Mouse (Mus musculus): Measurements from ENCODE around the gene Dars2. TPM values are rescaled to one million over a fixed set of nuclear protein-coding genes. Genes with fewer than 3 reads are reported as not detected.

Dars2 gene
- polyA plus RNA-seq, 1 experiment from 2014 or later, result 16.2 TPM

DNA sequence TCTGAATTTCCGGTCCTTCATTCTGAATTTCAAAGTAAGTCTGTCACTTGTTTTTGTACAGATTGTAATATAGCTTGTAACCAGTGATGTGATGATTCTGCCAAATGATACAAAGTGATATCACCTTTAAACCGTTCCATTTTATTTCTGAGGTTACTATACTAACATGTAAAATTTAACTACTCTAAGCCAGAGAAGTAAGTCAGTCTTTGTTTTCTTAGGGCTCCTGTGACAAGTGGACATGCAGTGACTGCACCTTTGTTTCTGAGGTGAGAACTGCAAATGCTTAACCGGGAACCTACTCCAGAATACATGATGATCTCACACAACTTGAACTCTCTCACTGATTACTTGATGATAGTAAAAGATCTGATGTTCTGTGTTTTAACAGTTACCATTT lies 32.5 kb downstream of the Dars2 start:
- H3K4me2 ChIP-seq (replicated peaks; ENCODE audit: low read depth), result 0 out of 2 replicates have a peak overlapping the region, but pooled peaks have one; percentile 1
- no peaks in the 10 kb centered on the region for H3K9me3 ChIP-seq (ENCODE audit: control insufficient read depth, low read length)
- H3K9ac ChIP-seq (ENCODE audit: low read length), result no peak overlapping the region
- no peak for ATAC-seq (ENCODE audit: low FRiP score, low TSS enrichment)
- 33% methylated on average over 3 of the region's 3 CpGs for WGBS
- peaks cover 10% of the 10 kb centered on the region; the same call in 1 of the 2 replicates for H3K36me3 ChIP-seq (ENCODE audit: control insufficient read depth, insufficient read depth, low read length)
- no peaks in the 10 kb centered on the region; the same call in 1 of the 2 replicates for H3K4me1 ChIP-seq (replicated peaks; ENCODE audit: control insufficient read depth, insufficient read depth)
- no peaks in the 10 kb centered on the region for H3K27me3 ChIP-seq (ENCODE audit: control insufficient read depth, insufficient read depth, low read length)
- no peak for DNase-seq (ENCODE audit: low spot score)
- H3K4me3 ChIP-seq (ENCODE audit: low read depth, low read length), result no peak overlapping the region
- H3K27ac ChIP-seq (replicated peaks), result no peak overlapping the region
- TF ChIP-seq EP300 (optimal IDR thresholded peaks at IDR 0.05), result no peak

DNA sequence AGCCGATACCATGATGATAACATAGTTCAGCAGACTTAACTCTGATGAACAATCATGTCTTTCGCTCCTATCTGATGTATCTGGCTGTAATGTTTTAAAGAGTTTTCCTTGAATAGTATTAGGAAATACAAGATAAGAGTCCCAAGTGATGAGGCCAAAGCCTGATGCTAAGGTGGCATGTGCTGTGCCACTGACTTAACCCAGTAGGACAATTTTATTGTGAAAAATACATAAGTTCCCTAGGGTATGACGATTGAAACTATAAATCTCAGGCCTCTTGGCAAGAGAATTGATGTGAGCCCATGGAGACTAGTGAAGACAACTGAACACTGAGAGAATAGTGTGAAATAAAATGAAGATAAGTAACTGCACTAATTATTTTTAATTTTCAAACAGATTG lies 32.9 kb downstream of the Dars2 start:
- Histone ChIP-seq H3K4me1 (replicated peaks; ENCODE audit: control insufficient read depth, insufficient read depth) (no peaks in the 10 kb centered on the region; the same call in 1 of the 2 replicates), H3K9me3 (ENCODE audit: control insufficient read depth, low read length) (no peaks in the 10 kb centered on the region), H3K36me3 (ENCODE audit: control insufficient read depth, insufficient read depth, low read length) (peaks cover 10% of the 10 kb centered on the region; the same call in 1 of the 2 replicates), H3K27ac (replicated peaks) (no peak overlapping the region), H3K9ac (ENCODE audit: low read length) (no peak overlapping the region), H3K4me2 (replicated peaks; ENCODE audit: low read depth) (0 out of 2 replicates have a peak overlapping the region, but pooled peaks have one; percentile 1), H3K27me3 (ENCODE audit: control insufficient read depth, insufficient read depth, low read length) (no peaks in the 10 kb centered on the region), H3K4me3 (ENCODE audit: low read depth, low read length) (no peak overlapping the region)
- no peak for ATAC-seq (ENCODE audit: low FRiP score, low TSS enrichment)
- WGBS, result 12% methylated on average over 3 of the region's 3 CpGs
- DNase-seq (ENCODE audit: low spot score), result no peak
- TF ChIP-seq EP300 (optimal IDR thresholded peaks at IDR 0.05) (no peak), CTCF (IDR thresholded peaks at IDR 0.05; ENCODE audit: low read depth) (no peak)

DNA sequence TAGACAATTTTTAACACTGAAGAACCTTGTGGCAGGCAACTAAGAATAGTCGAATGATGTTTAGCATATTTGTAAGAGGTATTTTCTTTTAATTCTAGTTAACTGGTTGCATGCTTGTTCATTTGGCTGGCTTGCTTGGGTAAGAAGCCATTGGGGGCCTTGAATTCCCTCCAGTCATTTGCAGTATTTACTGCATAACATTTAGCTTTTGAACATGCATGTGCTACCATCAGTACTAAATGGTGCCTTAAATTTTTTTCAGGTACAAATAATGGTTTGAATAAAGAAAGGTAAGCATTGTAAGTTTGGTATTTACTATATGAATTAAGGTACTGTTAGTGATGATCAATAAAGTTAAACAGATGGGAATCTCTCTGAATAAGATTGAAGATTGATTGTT lies 33.4 kb downstream of the Dars2 start:
- Histone ChIP-seq H3K27me3 (ENCODE audit: control insufficient read depth, insufficient read depth, low read length) (no peaks in the 10 kb centered on the region), H3K4me3 (ENCODE audit: low read depth, low read length) (peak overlapping the region; percentile 84), H3K4me1 (replicated peaks; ENCODE audit: control insufficient read depth, insufficient read depth) (no peaks in the 10 kb centered on the region; the same call in 1 of the 2 replicates), H3K9me3 (ENCODE audit: control insufficient read depth, low read length) (no peaks in the 10 kb centered on the region), H3K9ac (ENCODE audit: low read length) (no peak overlapping the region), H3K27ac (replicated peaks) (no peak overlapping the region), H3K4me2 (replicated peaks; ENCODE audit: low read depth) (peak overlapping the region; percentile 70), H3K36me3 (ENCODE audit: control insufficient read depth, insufficient read depth, low read length) (peaks cover 10% of the 10 kb centered on the region; the same call in 1 of the 2 replicates)
- whole genome bisulfite sequencing, result 0% methylated on average over 1 of the region's 1 CpGs
- DNase-seq (ENCODE audit: low spot score) (no peak), ATAC-seq (ENCODE audit: low FRiP score, low TSS enrichment) (no peak)
- no peak for TF ChIP-seq CTCF (IDR thresholded peaks at IDR 0.05; ENCODE audit: low read depth)
- no peak for TF ChIP-seq EP300 (optimal IDR thresholded peaks at IDR 0.05)

DNA sequence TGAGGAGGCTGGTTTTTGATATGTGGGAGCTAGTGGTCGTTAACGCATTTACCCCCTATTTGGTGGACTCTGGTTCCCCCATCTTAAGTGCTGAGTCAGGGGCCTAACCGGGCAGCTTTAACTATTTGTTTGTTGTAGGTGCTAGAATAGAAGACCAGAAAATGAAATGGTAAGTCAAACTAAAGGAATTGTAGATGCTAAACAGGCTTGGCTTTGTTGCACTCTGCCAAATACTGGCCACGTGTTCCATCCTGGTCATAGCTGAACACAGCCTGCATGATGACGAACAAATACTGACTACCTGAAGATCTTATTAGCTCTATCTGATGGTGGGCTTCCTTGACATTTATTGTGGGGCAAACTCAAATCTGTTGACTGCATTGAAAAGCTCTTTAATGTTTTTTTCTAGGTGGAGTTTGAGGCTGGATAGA lies 34.0 kb downstream of the Dars2 start:
- H3K36me3 ChIP-seq (ENCODE audit: control insufficient read depth, insufficient read depth, low read length), result peaks cover 15% of the 10 kb centered on the region
- TF ChIP-seq CTCF (IDR thresholded peaks at IDR 0.05; ENCODE audit: low read depth) (no peak), EP300 (optimal IDR thresholded peaks at IDR 0.05) (no peak)
- no peaks in the 10 kb centered on the region for H3K9me3 ChIP-seq (ENCODE audit: control insufficient read depth, low read length)
- H3K27ac ChIP-seq (replicated peaks), result peak overlapping the region; percentile 96
- H3K4me1 ChIP-seq (replicated peaks; ENCODE audit: control insufficient read depth, insufficient read depth), result no peaks in the 10 kb centered on the region; the same call in 1 of the 2 replicates
- no peak for ATAC-seq (ENCODE audit: low FRiP score, low TSS enrichment)
- H3K4me3 ChIP-seq (ENCODE audit: low read depth, low read length), result peak overlapping the region; percentile 84
- H3K4me2 ChIP-seq (replicated peaks; ENCODE audit: low read depth), result peak overlapping the region; percentile 70
- H3K27me3 ChIP-seq (ENCODE audit: control insufficient read depth, insufficient read depth, low read length), result no peaks in the 10 kb centered on the region
- DNase-seq (ENCODE audit: low spot score), result peak; percentile 24
- 1% methylated on average over 5 of the region's 5 CpGs for WGBS
- H3K9ac ChIP-seq (ENCODE audit: low read length), result peak overlapping the region; percentile 88

DNA sequence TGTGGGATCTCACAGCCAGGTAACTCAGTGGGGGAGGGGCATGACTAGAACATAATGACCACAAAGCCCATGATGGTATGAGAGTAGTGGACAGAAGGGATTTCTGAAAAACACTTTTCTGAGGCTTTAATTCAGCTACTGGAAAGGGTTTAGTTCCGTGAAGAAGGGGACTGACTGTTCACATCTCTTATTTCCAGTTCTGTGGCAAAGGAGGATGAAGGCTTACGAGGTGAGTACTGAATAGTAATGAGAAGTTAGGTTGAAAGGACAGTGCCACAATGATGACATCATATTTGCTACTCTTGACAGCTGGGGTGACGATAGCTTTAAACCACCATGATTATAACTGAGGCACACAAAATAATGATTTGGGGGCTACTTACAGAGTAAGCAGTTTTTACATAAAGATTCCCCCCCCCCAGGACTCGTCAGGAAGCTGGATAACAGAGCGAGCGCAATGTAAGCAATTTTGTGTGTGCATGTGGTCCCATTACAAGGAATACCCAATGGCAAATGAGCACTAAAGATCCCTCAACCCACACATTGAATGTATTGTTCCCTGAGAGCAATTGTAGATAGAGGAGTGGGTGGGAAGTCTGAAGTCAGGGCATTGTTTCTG lies 34.6 kb downstream of the Dars2 start:
- Histone ChIP-seq H3K9ac (ENCODE audit: low read length) (peak overlapping the region; percentile 88), H3K9me3 (ENCODE audit: control insufficient read depth, low read length) (no peaks in the 10 kb centered on the region), H3K4me3 (ENCODE audit: low read depth, low read length) (peak overlapping the region; percentile 84), H3K4me1 (replicated peaks; ENCODE audit: control insufficient read depth, insufficient read depth) (no peaks in the 10 kb centered on the region; the same call in 1 of the 2 replicates), H3K36me3 (ENCODE audit: control insufficient read depth, insufficient read depth, low read length) (peaks cover 16% of the 10 kb centered on the region), H3K27me3 (ENCODE audit: control insufficient read depth, insufficient read depth, low read length) (no peaks in the 10 kb centered on the region), H3K4me2 (replicated peaks; ENCODE audit: low read depth) (peak overlapping the region; percentile 70), H3K27ac (replicated peaks) (peak overlapping the region; percentile 96)
- TF ChIP-seq CTCF (IDR thresholded peaks at IDR 0.05; ENCODE audit: low read depth), result no peak
- TF ChIP-seq EP300 (optimal IDR thresholded peaks at IDR 0.05), result no peak
- WGBS, result 2% methylated on average over 6 of the region's 6 CpGs
- ATAC-seq (ENCODE audit: low FRiP score, low TSS enrichment) (no peak), DNase-seq (ENCODE audit: low spot score) (no peak)

DNA sequence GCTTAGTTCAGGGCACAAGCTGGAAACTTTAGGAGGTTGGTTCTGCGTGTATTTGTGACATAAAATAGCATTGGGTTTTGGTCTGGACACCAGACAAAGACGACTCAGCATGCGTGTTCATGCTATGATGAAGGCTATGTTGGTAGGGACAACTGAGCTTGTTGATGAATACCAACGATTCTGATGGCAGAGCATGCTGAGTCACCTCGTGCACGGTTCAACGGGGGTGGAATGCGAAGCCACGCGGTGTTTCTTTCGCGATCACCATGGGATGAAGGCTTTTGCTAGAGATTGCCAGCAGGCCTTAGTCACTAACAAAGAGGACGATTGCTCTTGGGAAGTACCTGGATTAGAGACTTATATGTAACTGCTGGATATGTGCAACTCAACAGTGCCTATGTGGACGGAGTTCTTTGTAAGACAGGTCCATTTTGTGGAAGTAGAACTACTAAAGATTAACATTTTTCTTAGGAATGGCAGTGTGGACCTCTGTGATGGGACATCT lies 35.1 kb downstream of the Dars2 start:
- H3K9me3 ChIP-seq (ENCODE audit: control insufficient read depth, low read length), result no peaks in the 10 kb centered on the region
- peaks cover 16% of the 10 kb centered on the region for H3K36me3 ChIP-seq (ENCODE audit: control insufficient read depth, insufficient read depth, low read length)
- H3K4me1 ChIP-seq (replicated peaks; ENCODE audit: control insufficient read depth, insufficient read depth), result no peaks in the 10 kb centered on the region; the same call in 1 of the 2 replicates
- H3K4me2 ChIP-seq (replicated peaks; ENCODE audit: low read depth), result peak overlapping the region; percentile 70
- peak overlapping the region; percentile 96 for H3K27ac ChIP-seq (replicated peaks)
- TF ChIP-seq EP300 (optimal IDR thresholded peaks at IDR 0.05) (no peak), CTCF (IDR thresholded peaks at IDR 0.05; ENCODE audit: low read depth) (no peak)
- H3K9ac ChIP-seq (ENCODE audit: low read length), result peak overlapping the region; percentile 88
- H3K27me3 ChIP-seq (ENCODE audit: control insufficient read depth, insufficient read depth, low read length), result no peaks in the 10 kb centered on the region
- DNase-seq (ENCODE audit: low spot score) (peak; percentile 66), ATAC-seq (ENCODE audit: low FRiP score, low TSS enrichment) (peak; percentile 50)
- H3K4me3 ChIP-seq (ENCODE audit: low read depth, low read length), result peak overlapping the region; percentile 84
- WGBS, result 1% methylated on average over 14 of the region's 14 CpGs

All from stomach, postnatal 0 days (tissue).